Mouse (Mus musculus) liver, adult 10 weeks (tissue): ENCODE measurements around the gene Cmbl. TPM values are rescaled to one million over a fixed set of nuclear protein-coding genes. Genes with fewer than 3 reads are reported as not detected.

Source experiments
- polyA plus RNA-seq: library from polyadenylated mRNA; stranded (reverse); fragments of 350-450 nt; fragmentation: Illumina TruSeq; extraction: RNeasy Lipid Tissue Mini Kit (QIAGEN cat#74804); gene quantifications from one replicate; pipeline ENCODE4 v1.2.3, GENCODE M21; 2014; ENCODE audit warnings: low read depth, low replicate concordance

Gene Cmbl
- 330 TPM for polyA plus RNA-seq

GRCm38 (mm10) chr15:31565184-31565583 is at the start of gene Cmbl:
Gene Cmbl, plus strand, starts transcription at chr15:31565389.

GRCm38 (mm10) chr15:31530659-31531445 is 34.3 kb upstream of the Cmbl start, which contains the start of gene March6:
Gene March6, minus strand, starts transcription at chr15:31531053.

GRCm38 (mm10) chr15:31601646-31602374 is 36.6 kb downstream of the Cmbl start, which contains the start of the genes Cct5 and Fam173b:
Gene Cct5, minus strand, starts transcription at chr15:31601804.
Gene Fam173b, plus strand, starts transcription at chr15:31601852.

Other genes starting within 250 kb of the Cmbl start
- 15.3 TPM for gene Ankrd33b, start 197.7 kb upstream of the Cmbl start, polyA plus RNA-seq
- gene Ropn1l, start 111.7 kb upstream of the Cmbl start, polyA plus RNA-seq, result 13.0 TPM
- 96.6 TPM for gene March6, start 34.3 kb upstream of the Cmbl start, polyA plus RNA-seq
- gene Cct5, start 36.4 kb downstream of the Cmbl start, polyA plus RNA-seq, result 60.2 TPM
- gene Fam173b, start 36.5 kb downstream of the Cmbl start, polyA plus RNA-seq, result 4.7 TPM